Mouse (Mus musculus) heart, embryonic 16.5 days (tissue): ENCODE data around the gene Fam69b. TPM values are rescaled to one million over a fixed set of nuclear protein-coding genes. Genes with fewer than 3 reads are reported as not detected.

Experiments used
- ATAC-seq: fragments of 200-750 bp; cut with Nextera tagmentation; replicated peaks from 2 replicates; pipeline ENCODE4 v1.8.0; 2017; ENCODE audit warnings: moderate number of reproducible peaks; ENCODE audit not compliant: insufficient read depth, low FRiP score; ENCODE audit errors: extremely low read depth
- H3K27ac ChIP-seq: fragments of 300-500 bp; sonication (generic); 2 replicates; pipeline ENCODE4 v1.5.1; 2014; ENCODE audit warnings: mild to moderate bottlenecking, low read length, control low read depth, moderate library complexity
- H3K27me3 ChIP-seq: fragments of 300-500 bp; sonication (generic); 2 replicates; pipeline ENCODE4 v1.6.1; 2014; ENCODE audit warnings: low read length, mixed read lengths; ENCODE audit not compliant: control insufficient read depth, insufficient read depth
- H3K36me3 ChIP-seq: fragments of 300-500 bp; sonication (generic); 2 replicates; pipeline ENCODE4 v1.6.1; 2014; ENCODE audit not compliant: control insufficient read depth, insufficient read depth
- H3K4me1 ChIP-seq: fragments of 300-500 bp; sonication (generic); 2 replicates; pipeline ENCODE4 v1.6.1; 2014; ENCODE audit warnings: low read length, mixed read lengths; ENCODE audit not compliant: control insufficient read depth, insufficient read depth
- H3K4me2 ChIP-seq: fragments of 300-500 bp; sonication (generic); 2 replicates; pipeline ENCODE4 v1.6.1; 2014; ENCODE audit warnings: low read depth, mild to moderate bottlenecking, control low read depth, low read length
- H3K4me3 ChIP-seq: fragments of 300-500 bp; sonication (generic); 2 replicates; pipeline ENCODE4 v1.5.1; 2014; ENCODE audit warnings: mild to moderate bottlenecking, control low read depth, low read length
- H3K9ac ChIP-seq: fragments of 300-500 bp; sonication (generic); 2 replicates; pipeline ENCODE4 v1.6.1; 2014; ENCODE audit warnings: low read length, control low read depth
- H3K9me3 ChIP-seq: fragments of 300-500 bp; sonication (generic); replicated peaks from 2 replicates; pipeline ENCODE4 v1.6.1; 2016; ENCODE audit warnings: low read length; ENCODE audit not compliant: control insufficient read depth
- WGBS: fragments of 180-500 bp; shearing (Covaris S2); extraction: QIAGEN DNeasy Blood & Tissue Kit; methylation state at CpG from one replicate; pipeline ENCODE4 v1.1.7; 2014; 5-methylcytosine and 5-hydroxymethylcytosine counted together
- polyA plus RNA-seq: library from polyadenylated mRNA; unstranded; fragments of >200 nt; fragmentation: Nextera tagmentation; extraction: Ambion mirVana; gene quantifications from 2 replicates; pipeline ENCODE4 v1.2.1, GENCODE M21; 2015

The Fam69b gene
- polyA plus RNA-seq, 1 experiment from 2014 or later: 12.5 TPM

- Histone ChIP-seq H3K9me3 (no peaks in the 10 kb centered on the region), H3K36me3 (peaks cover 16% of the 10 kb centered on the region), H3K4me3 (no peak overlapping the region), H3K9ac (no peak overlapping the region), H3K4me1 (peaks cover 7% of the 10 kb centered on the region), H3K4me2 (no peak overlapping the region), H3K27ac (no peak overlapping the region), H3K27me3 (no peaks in the 10 kb centered on the region)
- WGBS: 73% methylated on average over 6 of the region's 6 CpGs
- peak; percentile 20; the same call in 1 of the 2 replicates for ATAC-seq
These were observed 33.1 kb upstream of the Fam69b start for GRCm38 (mm10) chr2:26594934-26595724.

GRCm38 (mm10) chr2:26595725-26596435 is 32.4 kb upstream of the Fam69b start:
- no peak overlapping the region for H3K4me3 ChIP-seq
- 77% methylated on average over 11 of the region's 11 CpGs for WGBS
- no peaks in the 10 kb centered on the region for H3K27me3 ChIP-seq
- H3K4me1 ChIP-seq: peaks cover 4% of the 10 kb centered on the region
- H3K36me3 ChIP-seq: peaks cover 16% of the 10 kb centered on the region
- H3K9me3 ChIP-seq: no peaks in the 10 kb centered on the region
- no peak overlapping the region for H3K4me2 ChIP-seq
- no peak overlapping the region for H3K9ac ChIP-seq
- peak overlapping the region; percentile 34; the same call in 1 of the 2 replicates for H3K27ac ChIP-seq
- peak; percentile 1 for ATAC-seq

GRCm38 (mm10) chr2:26596898-26597297 is 31.4 kb upstream of the Fam69b start:
- H3K9ac ChIP-seq: no peak overlapping the region
- no peak overlapping the region for H3K27ac ChIP-seq
- no peaks in the 10 kb centered on the region for H3K4me1 ChIP-seq
- no peak for ATAC-seq
- no peak overlapping the region for H3K4me3 ChIP-seq
- H3K27me3 ChIP-seq: no peaks in the 10 kb centered on the region
- no peaks in the 10 kb centered on the region for H3K9me3 ChIP-seq
- no peak overlapping the region for H3K4me2 ChIP-seq
- WGBS: 87% methylated on average over 3 of the region's 3 CpGs
- H3K36me3 ChIP-seq: peaks cover 14% of the 10 kb centered on the region

GRCm38 (mm10) chr2:26597810-26598209 is 30.4 kb upstream of the Fam69b start:
- no peak overlapping the region for H3K27ac ChIP-seq
- H3K4me2 ChIP-seq: no peak overlapping the region
- peaks cover 11% of the 10 kb centered on the region for H3K36me3 ChIP-seq
- no peak for ATAC-seq
- no peak overlapping the region for H3K4me3 ChIP-seq
- WGBS: 81% methylated on average over 2 of the region's 2 CpGs
- H3K9ac ChIP-seq: no peak overlapping the region
- no peaks in the 10 kb centered on the region for H3K27me3 ChIP-seq
- H3K9me3 ChIP-seq: no peaks in the 10 kb centered on the region
- peaks cover 2% of the 10 kb centered on the region for H3K4me1 ChIP-seq

GRCm38 (mm10) chr2:26598462-26598861 is 29.8 kb upstream of the Fam69b start:
- peaks cover 7% of the 10 kb centered on the region for H3K4me1 ChIP-seq
- H3K9ac ChIP-seq: no peak overlapping the region
- no peak overlapping the region for H3K4me3 ChIP-seq
- no peak overlapping the region for H3K27ac ChIP-seq
- H3K4me2 ChIP-seq: no peak overlapping the region
- WGBS: 70% methylated on average over 3 of the region's 3 CpGs
- H3K27me3 ChIP-seq: no peaks in the 10 kb centered on the region
- no peaks in the 10 kb centered on the region for H3K9me3 ChIP-seq
- no peak for ATAC-seq
- H3K36me3 ChIP-seq: peaks cover 9% of the 10 kb centered on the region

- WGBS: 90% methylated on average over 4 of the region's 4 CpGs
These were observed 28.3 kb upstream of the Fam69b start for GRCm38 (mm10) chr2:26599965-26600364.

GRCm38 (mm10) chr2:26600664-26601063 is 27.6 kb upstream of the Fam69b start:
- H3K27me3 ChIP-seq: no peaks in the 10 kb centered on the region
- H3K27ac ChIP-seq: no peak overlapping the region
- no peak overlapping the region for H3K4me3 ChIP-seq
- no peak overlapping the region for H3K4me2 ChIP-seq
- WGBS: 96% methylated on average over 2 of the region's 2 CpGs
- no peaks in the 10 kb centered on the region for H3K9me3 ChIP-seq
- H3K4me1 ChIP-seq: peaks cover 10% of the 10 kb centered on the region
- H3K9ac ChIP-seq: no peak overlapping the region
- no peak for ATAC-seq
- H3K36me3 ChIP-seq: no peaks in the 10 kb centered on the region

More at GRCm38 (mm10) chr2:26599965-26600364, 28.3 kb upstream of the Fam69b start:
- ATAC-seq: no peak
- Histone ChIP-seq H3K27ac (no peak overlapping the region), H3K4me3 (no peak overlapping the region), H3K4me2 (no peak overlapping the region), H3K4me1 (peaks cover 10% of the 10 kb centered on the region), H3K9me3 (no peaks in the 10 kb centered on the region), H3K27me3 (no peaks in the 10 kb centered on the region), H3K9ac (no peak overlapping the region), H3K36me3 (no peaks in the 10 kb centered on the region)

GRCm38 (mm10) chr2:26601595-26601994 is 26.7 kb upstream of the Fam69b start:
- no peak for ATAC-seq
- Histone ChIP-seq H3K27me3 (no peaks in the 10 kb centered on the region), H3K9ac (no peak overlapping the region), H3K9me3 (no peaks in the 10 kb centered on the region), H3K4me1 (peaks cover 17% of the 10 kb centered on the region), H3K4me2 (no peak overlapping the region), H3K36me3 (no peaks in the 10 kb centered on the region), H3K4me3 (no peak overlapping the region), H3K27ac (no peak overlapping the region)
- WGBS: 97% methylated on average over 1 of the region's 1 CpGs

- Histone ChIP-seq H3K4me2 (peak overlapping the region; percentile 66), H3K9ac (no peak overlapping the region; the same call in 1 of the 2 replicates), H3K4me3 (peak overlapping the region; percentile 61), H3K27me3 (no peaks in the 10 kb centered on the region), H3K36me3 (no peaks in the 10 kb centered on the region), H3K4me1 (peaks cover 27% of the 10 kb centered on the region), H3K27ac (no peak overlapping the region), H3K9me3 (no peaks in the 10 kb centered on the region)
- WGBS: 81% methylated on average over 5 of the region's 5 CpGs
- no peak for ATAC-seq
These were observed 25.6 kb upstream of the Fam69b start for GRCm38 (mm10) chr2:26602631-26603030.
